Mouse (Mus musculus): ENCODE data around the gene Nlrp1a. TPM values are rescaled to one million over a fixed set of nuclear protein-coding genes. Genes with fewer than 3 reads are reported as not detected.

The Nlrp1a gene
- polyA plus RNA-seq (2015; fragmentation: Nextera tagmentation; extraction: Ambion mirVana), result 0.05 TPM in 2 replicates

- WGBS, result 63% methylated on average over 3 of the region's 3 CpGs
- Histone ChIP-seq H3K27me3 (replicated peaks; ENCODE audit: control insufficient read depth, insufficient read depth, low read length) (no peaks in the 10 kb centered on the region), H3K4me1 (replicated peaks; ENCODE audit: control insufficient read depth, insufficient read depth, low read length) (no peaks in the 10 kb centered on the region), H3K4me2 (replicated peaks; ENCODE audit: low read depth) (no peak within 1 kb of the TSS), H3K36me3 (ENCODE audit: control insufficient read depth, insufficient read depth) (no peaks in the 10 kb centered on the region), H3K9me3 (ENCODE audit: control insufficient read depth) (no peaks in the 10 kb centered on the region), H3K27ac (ENCODE audit: low read depth, low read length) (no peak within 1 kb of the TSS), H3K9ac (ENCODE audit: low read depth, low read length) (no peak within 1 kb of the TSS), H3K4me3 (ENCODE audit: low read depth, low read length) (no peak within 1 kb of the TSS)
- no peak for ATAC-seq
- TF ChIP-seq CTCF (IDR thresholded peaks at IDR 0.05; ENCODE audit: low read depth), result no peak
Measured at GRCm38 (mm10) chr11:71144661-71145060, at the start of gene Nlrp1a. TSS of gene Nlrp1a (minus strand) at chr11:71144704.

GRCm38 (mm10) chr11:71169633-71170032 is 25.1 kb upstream of the Nlrp1a start:
- Histone ChIP-seq H3K27ac (ENCODE audit: low read depth, low read length) (no peak overlapping the region), H3K36me3 (ENCODE audit: control insufficient read depth, insufficient read depth) (no peaks in the 10 kb centered on the region), H3K4me3 (ENCODE audit: low read depth, low read length) (no peak overlapping the region), H3K9ac (ENCODE audit: low read depth, low read length) (no peak overlapping the region), H3K4me1 (replicated peaks; ENCODE audit: control insufficient read depth, insufficient read depth, low read length) (no peaks in the 10 kb centered on the region), H3K4me2 (replicated peaks; ENCODE audit: low read depth) (no peak overlapping the region), H3K27me3 (replicated peaks; ENCODE audit: control insufficient read depth, insufficient read depth, low read length) (no peaks in the 10 kb centered on the region), H3K9me3 (ENCODE audit: control insufficient read depth) (no peaks in the 10 kb centered on the region)
- peak; percentile 64 for TF ChIP-seq CTCF (IDR thresholded peaks at IDR 0.05; ENCODE audit: low read depth)
- no peak for ATAC-seq
- 58% methylated on average over 1 of the region's 1 CpGs for WGBS

GRCm38 (mm10) chr11:71164139-71164538 is 19.6 kb upstream of the Nlrp1a start:
- ATAC-seq, result no peak
- TF ChIP-seq CTCF (IDR thresholded peaks at IDR 0.05; ENCODE audit: low read depth), result no peak
- H3K9me3 ChIP-seq (ENCODE audit: control insufficient read depth), result no peaks in the 10 kb centered on the region
- no peaks in the 10 kb centered on the region for H3K4me1 ChIP-seq (replicated peaks; ENCODE audit: control insufficient read depth, insufficient read depth, low read length)
- no peak overlapping the region for H3K27ac ChIP-seq (ENCODE audit: low read depth, low read length)
- no peak overlapping the region for H3K4me3 ChIP-seq (ENCODE audit: low read depth, low read length)
- no peaks in the 10 kb centered on the region for H3K36me3 ChIP-seq (ENCODE audit: control insufficient read depth, insufficient read depth)
- H3K4me2 ChIP-seq (replicated peaks; ENCODE audit: low read depth), result no peak overlapping the region
- 46% methylated on average over 1 of the region's 1 CpGs for WGBS
- H3K9ac ChIP-seq (ENCODE audit: low read depth, low read length), result no peak overlapping the region
- H3K27me3 ChIP-seq (replicated peaks; ENCODE audit: control insufficient read depth, insufficient read depth, low read length), result no peaks in the 10 kb centered on the region

- Histone ChIP-seq H3K36me3 (ENCODE audit: control insufficient read depth, insufficient read depth) (no peaks in the 10 kb centered on the region), H3K9ac (ENCODE audit: low read depth, low read length) (no peak overlapping the region), H3K4me2 (replicated peaks; ENCODE audit: low read depth) (no peak overlapping the region), H3K27ac (ENCODE audit: low read depth, low read length) (no peak overlapping the region), H3K4me3 (ENCODE audit: low read depth, low read length) (no peak overlapping the region), H3K4me1 (replicated peaks; ENCODE audit: control insufficient read depth, insufficient read depth, low read length) (no peaks in the 10 kb centered on the region), H3K27me3 (replicated peaks; ENCODE audit: control insufficient read depth, insufficient read depth, low read length) (no peaks in the 10 kb centered on the region), H3K9me3 (ENCODE audit: control insufficient read depth) (no peaks in the 10 kb centered on the region)
- no peak for TF ChIP-seq CTCF (IDR thresholded peaks at IDR 0.05; ENCODE audit: low read depth)
- ATAC-seq, result no peak
- WGBS, result 64% methylated on average over 3 of the region's 3 CpGs
Measured at GRCm38 (mm10) chr11:71159439-71160136, 15.1 kb upstream of the Nlrp1a start.

GRCm38 (mm10) chr11:71155272-71155671 is 10.8 kb upstream of the Nlrp1a start:
- H3K9me3 ChIP-seq (ENCODE audit: control insufficient read depth), result no peaks in the 10 kb centered on the region
- no peaks in the 10 kb centered on the region for H3K4me1 ChIP-seq (replicated peaks; ENCODE audit: control insufficient read depth, insufficient read depth, low read length)
- 84% methylated on average over 1 of the region's 1 CpGs for whole genome bisulfite sequencing
- ATAC-seq, result no peak
- TF ChIP-seq CTCF (IDR thresholded peaks at IDR 0.05; ENCODE audit: low read depth), result no peak
- no peaks in the 10 kb centered on the region for H3K36me3 ChIP-seq (ENCODE audit: control insufficient read depth, insufficient read depth)
- no peaks in the 10 kb centered on the region for H3K27me3 ChIP-seq (replicated peaks; ENCODE audit: control insufficient read depth, insufficient read depth, low read length)
- no peak overlapping the region for H3K27ac ChIP-seq (ENCODE audit: low read depth, low read length)
- no peak overlapping the region for H3K4me2 ChIP-seq (replicated peaks; ENCODE audit: low read depth)
- H3K9ac ChIP-seq (ENCODE audit: low read depth, low read length), result no peak overlapping the region
- H3K4me3 ChIP-seq (ENCODE audit: low read depth, low read length), result no peak overlapping the region

GRCm38 (mm10) chr11:71142031-71142430 is 2.5 kb downstream of the Nlrp1a start:
- ATAC-seq, result no peak
- no peak overlapping the region for H3K4me2 ChIP-seq (replicated peaks; ENCODE audit: low read depth)
- no peak for TF ChIP-seq CTCF (IDR thresholded peaks at IDR 0.05; ENCODE audit: low read depth)
- H3K36me3 ChIP-seq (ENCODE audit: control insufficient read depth, insufficient read depth), result no peaks in the 10 kb centered on the region
- no peaks in the 10 kb centered on the region for H3K9me3 ChIP-seq (ENCODE audit: control insufficient read depth)
- no peak overlapping the region for H3K9ac ChIP-seq (ENCODE audit: low read depth, low read length)
- H3K27ac ChIP-seq (ENCODE audit: low read depth, low read length), result no peak overlapping the region
- H3K4me1 ChIP-seq (replicated peaks; ENCODE audit: control insufficient read depth, insufficient read depth, low read length), result no peaks in the 10 kb centered on the region
- H3K27me3 ChIP-seq (replicated peaks; ENCODE audit: control insufficient read depth, insufficient read depth, low read length), result no peaks in the 10 kb centered on the region
- H3K4me3 ChIP-seq (ENCODE audit: low read depth, low read length), result no peak overlapping the region
- 76% methylated on average over 1 of the region's 1 CpGs for WGBS

Measured in intestine, postnatal 0 days (tissue).